Mouse (Mus musculus): ENCODE measurements around the gene Tsfm. TPM values are rescaled to one million over a fixed set of nuclear protein-coding genes. Genes with fewer than 3 reads are reported as not detected.
A peak's percentile ranks its signal among the peaks of the same experiment; 100 is the strongest.

Gene Tsfm
- total RNA-seq, 2 experiments from 2014 or later: 56.1 to 62.2 TPM

DNA sequence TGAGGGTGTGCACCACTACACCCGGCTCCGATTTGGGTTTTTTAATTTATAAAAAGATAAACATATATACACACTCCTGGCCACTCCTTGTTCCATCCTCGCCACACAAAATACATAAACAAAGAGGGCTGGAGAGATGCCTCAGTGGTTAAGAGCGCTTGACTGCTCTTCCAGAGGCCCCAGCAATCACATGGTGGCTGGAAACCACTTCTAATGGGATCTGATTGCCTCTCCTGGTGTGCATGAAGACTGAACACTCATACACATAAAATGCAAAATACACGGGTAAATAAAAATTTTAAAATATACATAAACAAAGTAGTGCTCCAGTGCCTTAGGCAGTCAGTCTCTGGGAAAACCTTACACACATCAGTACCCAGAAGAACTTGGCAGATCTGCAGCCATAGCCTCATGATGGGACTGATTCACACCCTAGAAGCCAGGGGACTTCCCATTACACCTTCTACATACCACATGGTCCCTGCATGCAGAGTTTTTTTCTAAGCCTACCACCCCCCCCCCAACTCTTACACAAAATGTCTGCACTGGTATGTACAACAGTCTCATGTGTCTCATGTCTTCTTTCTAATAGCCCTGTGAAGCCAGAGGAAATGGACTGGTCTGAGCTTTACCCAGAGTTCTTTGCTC is 12.0 kb upstream of the Tsfm start:
- no peak for DNase-seq
- intact Hi-C loops (cut with DNase I): no loop called here

- DNase-seq: peak; percentile 88 to 95
- intact Hi-C loops (cut with DNase I): no loop called here
Observed at GRCm38 (mm10) chr10:127041774-127042338, 11.2 kb upstream of the Tsfm start.

- DNase-seq: no peak
- intact Hi-C loops (cut with DNase I): no loop called here
Observed at GRCm38 (mm10) chr10:127041274-127041766, 10.7 kb upstream of the Tsfm start, which contains the start of the genes Mettl1 and Eef1akmt3. TSS of gene Mettl1 (plus strand) at chr10:127041414. TSS of gene Eef1akmt3 (minus strand) at chr10:127041513.

DNA sequence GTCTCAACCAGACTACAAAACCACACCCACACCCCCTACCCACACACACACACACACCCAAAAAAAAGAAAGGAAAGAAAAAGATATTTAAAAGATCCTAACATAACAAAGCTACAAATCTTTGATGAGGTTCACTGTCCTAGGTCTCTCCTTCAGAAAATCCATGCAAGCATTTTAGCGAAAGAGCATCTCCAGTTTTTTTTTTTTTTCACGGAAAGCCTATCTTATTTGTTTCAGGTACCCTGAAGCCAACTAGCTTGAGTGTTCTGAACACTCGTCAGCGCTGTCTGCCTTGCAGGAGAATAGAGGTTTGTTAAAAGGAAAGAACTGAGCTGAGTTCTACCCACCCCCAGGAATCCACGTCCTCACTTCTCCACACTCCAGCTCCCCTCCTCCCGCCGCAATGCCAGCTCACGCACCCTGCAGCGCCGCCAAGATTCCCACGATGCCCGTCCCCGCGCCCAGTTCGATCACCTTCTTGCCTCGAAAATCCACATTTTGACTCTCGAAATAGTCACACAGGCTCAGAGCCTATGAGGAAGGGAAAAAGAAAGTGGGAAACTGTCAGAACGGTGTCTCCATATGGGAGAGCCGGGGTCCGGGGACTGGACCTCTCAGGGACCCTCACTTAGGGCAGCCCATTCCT is 10.1 kb upstream of the Tsfm start:
- intact Hi-C loops (cut with DNase I): no loop called here
- DNase-seq: peak in 1 of 2 experiments; percentile 21

DNA sequence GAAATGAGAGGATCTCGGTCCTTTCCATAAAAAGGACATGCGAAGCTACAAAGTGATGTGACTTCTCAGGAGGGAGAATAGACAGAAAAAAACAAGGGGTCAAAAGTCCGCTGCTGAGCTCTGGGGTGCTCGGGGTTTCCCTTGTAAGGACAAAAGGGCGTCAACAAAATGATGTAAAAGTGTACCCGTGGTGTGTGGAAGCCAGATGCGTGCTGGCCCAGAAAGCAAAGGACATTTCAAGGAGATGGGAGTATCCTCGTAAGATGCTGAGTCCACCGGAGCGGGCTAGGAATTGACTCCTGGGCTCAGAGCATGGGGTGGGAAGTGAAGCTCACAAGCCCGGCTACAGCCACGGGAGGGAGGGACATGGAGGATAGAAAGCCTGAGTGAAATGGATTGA is 7.0 kb upstream of the Tsfm start:
- DNase-seq: no peak
- intact Hi-C loops (cut with DNase I): no loop called here

GRCm38 (mm10) chr10:127036273-127036672 is 5.6 kb upstream of the Tsfm start:
- intact Hi-C loops (cut with DNase I): no loop called here

GRCm38 (mm10) chr10:127033301-127033741 is 2.7 kb upstream of the Tsfm start:
- DNase-seq: no peak
- intact Hi-C loops (cut with DNase I): no loop called here

More at GRCm38 (mm10) chr10:127036273-127036672, 5.6 kb upstream of the Tsfm start:
- no peak for DNase-seq

DNA sequence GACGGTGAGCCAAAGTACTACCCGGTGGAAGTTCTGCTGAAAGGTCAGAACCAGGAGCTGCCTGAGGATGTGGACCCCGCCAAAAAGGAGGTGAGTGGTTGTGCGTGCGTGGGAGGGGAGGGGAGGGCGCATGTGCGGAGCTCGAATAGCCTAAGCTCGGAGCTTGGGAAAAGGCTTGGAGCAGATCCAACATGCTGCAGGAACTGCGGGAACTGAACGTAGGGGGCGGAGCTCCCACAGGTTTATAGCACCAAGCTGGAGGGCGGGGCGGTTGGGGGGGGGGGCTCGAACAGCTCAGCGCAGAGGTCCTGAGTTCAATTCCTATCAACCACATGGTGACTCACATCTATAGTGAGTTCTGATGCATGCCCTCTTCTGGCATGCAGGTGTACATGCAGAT is 12.2 kb downstream of the Tsfm start:
- intact Hi-C loops (cut with DNase I): no loop called here
- no peak for DNase-seq

- no peak for DNase-seq
- intact Hi-C loops (cut with DNase I): no loop called here
Observed at GRCm38 (mm10) chr10:127017071-127017470, 13.6 kb downstream of the Tsfm start.

DNA sequence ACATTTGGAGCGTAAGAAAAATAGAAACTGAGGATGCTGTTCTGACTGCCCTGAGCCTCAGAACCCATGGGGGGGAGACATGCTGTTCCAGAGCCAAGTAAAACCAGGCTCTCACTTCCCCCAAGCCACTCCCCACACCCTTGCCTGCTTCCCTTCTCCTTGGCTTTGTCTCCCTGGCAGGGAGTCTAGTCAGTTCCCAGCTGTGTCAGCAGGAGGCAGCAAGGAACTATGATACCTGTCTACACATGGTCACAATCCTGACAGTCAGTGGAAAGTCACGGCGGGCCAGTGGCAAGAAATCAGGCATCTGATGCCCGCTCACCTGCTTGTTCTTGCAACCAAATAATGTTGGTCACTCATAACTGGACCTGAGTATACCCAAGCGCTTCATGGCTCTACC is 14.2 kb downstream of the Tsfm start:
- intact Hi-C loops (cut with DNase I): no loop called here
- DNase-seq: no peak

DNA sequence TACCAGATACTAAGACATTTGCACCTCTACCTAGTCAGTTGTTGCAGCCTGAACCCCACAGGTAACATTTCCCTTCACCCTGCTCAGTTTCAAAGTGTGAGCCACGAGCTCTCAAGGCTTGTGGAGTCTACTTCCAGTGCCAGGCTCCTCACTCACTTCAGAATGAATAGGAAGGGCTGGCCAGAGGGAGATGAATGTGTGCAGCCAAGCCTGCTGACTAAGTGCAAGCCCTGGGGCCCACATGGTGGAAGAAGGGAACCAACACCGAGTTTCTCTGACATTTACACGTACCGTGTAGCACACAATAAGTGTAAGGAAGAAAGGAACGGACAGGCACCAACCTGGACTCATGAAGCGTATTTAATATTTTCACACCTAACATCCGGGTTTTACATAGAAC is 26.8 kb downstream of the Tsfm start:
- intact Hi-C loops (cut with DNase I): no loop called here

DNA sequence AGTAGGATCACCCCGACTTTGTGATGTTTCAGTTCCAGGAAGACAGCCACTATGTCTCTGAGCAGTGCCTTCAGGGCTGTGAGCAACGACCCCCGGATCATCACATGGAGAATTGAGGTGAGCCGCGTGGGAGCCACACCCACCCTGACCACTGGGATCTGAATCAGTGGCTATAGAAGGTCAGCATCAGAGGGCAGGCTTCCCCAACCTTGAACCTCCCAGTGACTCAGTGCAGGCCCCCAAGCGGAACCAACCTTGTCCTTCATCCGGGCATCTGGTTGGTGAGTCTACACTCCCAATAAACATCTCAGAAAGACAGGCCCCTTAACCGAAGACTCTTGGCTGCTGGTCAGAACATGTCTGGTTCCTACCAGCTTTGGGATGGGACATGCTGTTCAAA is 27.3 kb downstream of the Tsfm start:
- no peak for DNase-seq
- intact Hi-C loops (cut with DNase I): no loop called here

More for the DNA sequence above, 26.8 kb downstream of the Tsfm start:
- no peak for DNase-seq

DNA sequence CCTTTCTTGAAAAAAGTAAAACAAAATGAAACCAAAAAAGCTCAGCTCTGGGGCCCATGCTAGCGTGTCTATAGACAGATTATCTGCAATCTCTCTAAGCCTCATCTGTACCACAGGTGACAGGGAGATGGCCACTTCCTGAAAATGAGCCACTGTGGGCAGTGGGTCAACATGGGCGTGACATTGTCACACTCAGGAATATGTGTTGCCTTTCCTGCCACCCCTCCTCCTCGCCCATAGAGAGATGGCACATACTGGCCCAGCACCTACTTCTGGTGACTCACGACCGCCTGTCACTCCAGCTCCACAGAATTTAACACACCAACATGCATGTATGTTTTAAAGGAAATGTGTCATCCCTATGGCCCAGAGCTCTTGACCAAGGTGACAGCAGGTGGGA is 27.9 kb downstream of the Tsfm start:
- intact Hi-C loops (cut with DNase I): no loop called here

GRCm38 (mm10) chr10:127002056-127002455 is 28.6 kb downstream of the Tsfm start:
- DNase-seq: no peak

More for the DNA sequence above, 27.9 kb downstream of the Tsfm start:
- no peak for DNase-seq

GRCm38 (mm10) chr10:127001297-127001696 is 29.3 kb downstream of the Tsfm start:
- intact Hi-C loops (cut with DNase I): no loop called here
- DNase-seq: no peak

More at GRCm38 (mm10) chr10:127002056-127002455, 28.6 kb downstream of the Tsfm start:
- intact Hi-C loops (cut with DNase I): no loop called here

DNA sequence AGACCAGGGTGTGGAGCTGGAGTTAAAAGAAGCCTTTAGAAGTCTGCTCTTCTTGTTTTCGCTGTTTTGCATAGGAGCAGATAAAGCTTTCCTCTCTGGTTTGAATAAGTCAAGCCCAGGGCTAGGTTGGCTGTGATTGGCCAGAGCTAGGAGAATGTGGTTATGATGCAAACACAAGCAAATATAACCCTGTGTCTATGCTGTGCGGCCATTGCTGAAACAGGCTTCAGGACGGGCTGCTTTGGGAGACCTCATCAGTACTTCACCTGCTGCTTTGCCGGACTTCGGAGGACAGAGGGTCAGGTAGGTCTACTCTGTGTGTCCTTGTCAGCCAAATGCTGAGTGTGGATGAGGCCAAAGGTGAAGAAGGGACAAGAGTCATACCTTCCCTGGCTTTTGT is 30.1 kb downstream of the Tsfm start, which contains the start of gene Avil:
TSS of gene Avil (plus strand) at position 181 of the 400 bp plus-strand sequence.
- DNase-seq: no peak
- intact Hi-C loops (cut with DNase I): no loop called here

DNA sequence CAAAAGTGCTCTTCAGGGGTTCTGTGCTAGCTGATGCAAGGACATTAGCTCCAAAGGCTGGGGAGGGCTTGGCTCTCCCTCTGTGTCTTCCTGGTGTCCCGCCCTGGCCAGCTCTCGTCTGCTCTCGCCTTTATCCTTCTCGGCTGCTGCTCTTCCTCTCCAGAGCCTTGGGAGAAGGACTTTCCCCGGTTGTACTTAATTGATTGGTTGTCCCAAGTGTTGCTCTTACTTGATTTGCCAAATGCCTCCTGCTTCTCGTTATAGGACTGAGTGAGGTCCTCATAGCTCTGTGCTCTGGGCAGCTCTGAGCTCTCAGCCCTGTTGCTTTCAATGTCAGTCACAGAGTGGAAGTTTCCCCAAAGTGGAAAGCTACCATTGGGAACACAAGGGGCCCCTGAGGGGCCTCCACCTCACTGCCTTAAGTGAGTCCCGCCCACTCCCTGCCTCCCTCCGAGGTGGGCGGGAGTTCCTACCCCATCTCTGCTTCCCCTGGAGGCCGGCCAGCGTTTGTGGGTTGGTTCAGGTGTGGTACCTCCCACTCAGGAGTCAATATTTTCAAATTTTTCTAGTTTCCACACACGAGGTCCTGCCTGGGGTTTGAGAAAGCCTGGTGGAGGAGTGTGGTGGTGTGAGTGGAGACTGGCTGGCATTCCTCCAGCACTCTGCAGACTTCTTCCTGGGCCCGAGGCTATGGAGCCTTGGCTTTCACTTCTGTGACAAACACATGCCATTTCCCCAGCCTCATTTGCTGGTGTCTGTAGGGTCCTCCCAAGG is 33.1 kb downstream of the Tsfm start:
- intact Hi-C loops (cut with DNase I): no loop called here
- DNase-seq: no peak

DNA sequence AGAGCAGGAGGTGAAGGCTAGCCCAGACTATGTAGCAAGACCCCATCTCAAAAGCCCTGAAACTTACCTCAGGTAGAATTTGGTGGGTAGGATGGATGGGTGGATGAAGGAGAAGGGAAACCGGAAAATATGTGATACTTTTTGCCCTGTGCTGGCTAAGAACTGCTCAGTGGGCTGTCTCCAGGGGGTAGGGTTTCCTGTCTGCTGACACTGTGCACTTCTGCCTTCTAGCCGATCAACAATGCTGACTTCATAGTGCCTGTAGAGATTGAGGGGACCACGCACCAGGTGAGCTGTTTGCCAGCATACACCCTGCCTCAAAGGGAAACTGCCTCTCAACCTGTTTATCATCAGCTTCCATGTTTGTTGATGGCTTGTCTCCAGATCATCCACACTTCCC is 37.0 kb downstream of the Tsfm start:
- intact Hi-C loops (cut with DNase I): no loop called here
- no peak for DNase-seq

- intact Hi-C loops (cut with DNase I): loop anchor here (2.0 kb wide), 1 partner anchor 39 kb away; the partner anchor contains the start of gene Tsfm
- no peak for DNase-seq
Observed at GRCm38 (mm10) chr10:126991676-126992075, 39.0 kb downstream of the Tsfm start.

DNA sequence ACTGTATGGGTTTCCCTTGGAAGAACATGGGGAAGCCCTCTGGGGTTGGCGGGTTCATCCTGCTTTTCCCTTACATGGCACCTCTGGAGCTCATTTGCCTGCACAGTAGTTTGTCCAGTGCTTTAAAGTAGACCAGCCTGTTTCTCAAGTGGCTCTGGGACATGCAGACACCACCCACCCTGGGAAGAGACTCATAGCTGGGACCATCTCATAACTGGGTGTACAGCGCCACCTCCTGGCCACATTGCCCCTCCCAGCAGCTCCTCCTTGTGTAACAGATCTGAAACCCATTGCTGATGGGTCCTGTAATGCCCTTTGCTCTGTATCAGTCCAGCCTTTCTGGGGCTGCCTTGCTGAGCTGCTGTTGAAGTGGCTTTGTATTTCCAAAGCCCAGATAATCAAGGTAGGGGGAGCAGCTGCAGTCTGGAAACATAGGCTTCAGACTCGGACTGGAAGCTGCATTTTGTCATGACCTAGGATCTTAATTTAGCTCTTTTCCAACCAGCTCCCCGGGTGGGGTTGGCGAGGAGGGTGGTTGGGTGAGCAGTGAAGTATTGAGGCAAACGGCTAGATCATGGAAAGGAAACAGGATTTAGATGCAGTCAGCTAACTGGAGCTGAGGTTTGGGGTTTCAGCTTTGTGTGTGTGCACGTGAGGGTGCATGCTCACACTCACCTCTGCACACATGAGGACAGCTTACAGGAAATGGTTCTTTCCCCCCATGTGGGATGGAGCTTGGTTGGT is 40.2 kb downstream of the Tsfm start:
- intact Hi-C loops (cut with DNase I): loop anchor here (1.0 to 2.0 kb wide), 2 partner anchors 40 to 70 kb away; partner anchors contain the start of gene Tsfm
- DNase-seq: peak; percentile 89
